Comparison of ENCODE assay signal across 7 mouse cellular contexts in genomic region chr15:77245418-77246365, GRCm38 (mm10).
DNase-seq lines count a peak whose midpoint lies in the region; ATAC-seq lines count a peak whose summit lies in the region.

No protein-coding gene starts in this region.

- H3K36me3 ChIP-seq in kidney, embryonic 16.5 days (ENCODE audit: insufficient read depth, low read length), result no peaks in the 10 kb centered on the region
- H3K36me3 ChIP-seq in limb, embryonic 13.5 days, result no peaks in the 10 kb centered on the region

- H3K4me3 ChIP-seq in kidney, embryonic 16.5 days (ENCODE audit: low read length), result no peak overlapping the region
- peak overlapping the region; percentile 5; the same call in 1 of the 2 replicates for H3K4me3 ChIP-seq in limb, embryonic 13.5 days

- peak overlapping the region; percentile 38; the same call in 1 of the 2 replicates for H3K9ac ChIP-seq in kidney, embryonic 16.5 days (replicated peaks; ENCODE audit: low read length)
- H3K9ac ChIP-seq in limb, embryonic 13.5 days, result peak overlapping the region; percentile 53

- no peaks in the 10 kb centered on the region for H3K9me3 ChIP-seq in kidney, embryonic 16.5 days (ENCODE audit: low read length)
- H3K9me3 ChIP-seq in limb, embryonic 13.5 days, result no peaks in the 10 kb centered on the region

- peak; percentile 99 for DNase-seq in brain, adult 2 months (ENCODE audit: low read depth, low spot score)
- peak; percentile 84 for DNase-seq in embryo, embryonic 11 days
- peak; percentile 78 to 88 for DNase-seq in heart, adult 9 months (ENCODE audit: low spot score in 2 of 2)
- peak; percentile 72 for DNase-seq in retina, embryonic 14.5 days (ENCODE audit: low spot score)
- no peak for DNase-seq in B cell, adult 2 months

- WGBS in kidney, embryonic 16.5 days, result 11% methylated on average over 11 of the region's 11 CpGs
- 19% methylated on average over 11 of the region's 11 CpGs for WGBS in limb, embryonic 13.5 days

- H3K4me2 ChIP-seq in kidney, embryonic 16.5 days (replicated peaks; ENCODE audit: low read depth, low read length), result peak overlapping the region; percentile 23; the same call in 1 of the 2 replicates
- peak overlapping the region; percentile 50 for H3K4me2 ChIP-seq in limb, embryonic 13.5 days (replicated peaks)

- no peaks in the 10 kb centered on the region for H3K27me3 ChIP-seq in kidney, embryonic 16.5 days (ENCODE audit: insufficient read depth, low read length)
- no peaks in the 10 kb centered on the region for H3K27me3 ChIP-seq in limb, embryonic 13.5 days

- peaks cover 18% of the 10 kb centered on the region for H3K4me1 ChIP-seq in kidney, embryonic 16.5 days (ENCODE audit: insufficient read depth, low read length)
- peaks cover 49% of the 10 kb centered on the region for H3K4me1 ChIP-seq in limb, embryonic 13.5 days

- peak; percentile 77 for ATAC-seq in kidney, embryonic 16.5 days (ENCODE audit: low FRiP score, low TSS enrichment)
- peak; percentile 94 for ATAC-seq in limb, embryonic 13.5 days (ENCODE audit: low FRiP score, low read depth)

- peak overlapping the region; percentile 82 for H3K27ac ChIP-seq in kidney, embryonic 16.5 days (ENCODE audit: low read length)
- H3K27ac ChIP-seq in limb, embryonic 13.5 days, result peak overlapping the region; percentile 80

Comparison
In these comparisons a context has a peak if more than half of its experiments do, and no peak if none do; other contexts are left out.
1. DNase-seq: peak in brain, adult 2 months (single experiment), embryo, embryonic 11 days (single experiment), heart, adult 9 months (2 of 2) and retina, embryonic 14.5 days (single experiment); none in B cell, adult 2 months (0 of 2).